Mouse (Mus musculus): ENCODE measurements around the gene Chmp5. TPM values are rescaled to one million over a fixed set of nuclear protein-coding genes. Genes with fewer than 3 reads are reported as not detected.

The Chmp5 gene
- polyA plus RNA-seq, 1 experiment from 2014 or later, result 49.3 TPM

DNA sequence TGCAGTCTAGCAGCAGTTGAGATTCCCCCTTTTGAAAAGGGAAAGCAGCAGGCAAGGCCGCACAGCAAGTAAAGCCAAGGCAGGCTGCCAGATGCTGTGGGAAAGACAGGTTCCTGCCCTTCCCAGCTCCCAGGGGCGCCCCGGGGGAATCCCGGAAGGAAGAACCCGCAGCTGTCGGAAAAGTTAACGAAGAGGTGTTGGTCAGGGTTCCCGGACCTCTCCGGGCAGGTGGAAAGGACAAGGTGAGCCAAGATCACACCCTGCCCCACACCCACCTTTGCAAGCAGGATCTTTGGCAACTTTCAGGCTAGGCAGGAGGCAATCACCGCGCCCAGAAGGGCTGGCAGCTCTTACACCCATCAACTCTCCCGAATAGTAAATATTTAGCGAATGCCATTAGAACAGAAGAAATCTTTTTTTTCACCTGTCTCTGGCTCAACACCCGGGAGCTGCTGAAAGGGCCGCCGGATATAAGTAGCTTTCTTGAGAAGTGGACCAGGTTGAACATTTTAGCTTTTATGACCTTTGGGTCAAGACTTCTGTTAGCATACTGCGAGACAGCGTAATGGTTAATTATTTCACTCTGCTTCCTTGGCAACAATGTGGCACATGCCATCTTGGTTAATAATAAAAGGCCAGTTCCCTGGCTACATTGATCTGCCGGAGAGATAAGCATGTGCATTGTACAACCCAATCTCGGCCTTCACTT lies 39.8 kb upstream of the Chmp5 start:
- Histone ChIP-seq H3K9ac (replicated peaks) (peak overlapping the region; percentile 27; the same call in 1 of the 2 replicates), H3K4me3 (ENCODE audit: low read depth, low read length) (no peak overlapping the region), H3K27me3 (ENCODE audit: insufficient read depth, low read length) (no peaks in the 10 kb centered on the region), H3K4me2 (ENCODE audit: low read depth, low read length) (peak overlapping the region; percentile 56), H3K27ac (ENCODE audit: low read depth) (0 out of 2 replicates have a peak overlapping the region, but pooled peaks have one; percentile 35), H3K4me1 (ENCODE audit: insufficient read depth) (no peaks in the 10 kb centered on the region), H3K9me3 (ENCODE audit: low read length) (no peaks in the 10 kb centered on the region), H3K36me3 (replicated peaks; ENCODE audit: insufficient read depth, low read length) (no peaks in the 10 kb centered on the region)
- 42% methylated on average over 20 of the region's 20 CpGs for WGBS (ENCODE audit: insufficient replicate concordance)
- peak; percentile 50 for DNase-seq
- no peak for TF ChIP-seq EP300 (IDR thresholded peaks at IDR 0.05; ENCODE audit: low read depth)
- no peak for TF ChIP-seq CTCF (IDR thresholded peaks at IDR 0.05; ENCODE audit: low read depth)
- ATAC-seq, result peak; percentile 82

GRCm38 (mm10) chr4:40914287-40914867 lies 33.8 kb upstream of the Chmp5 start:
- H3K4me1 ChIP-seq (ENCODE audit: insufficient read depth), result no peaks in the 10 kb centered on the region
- no peaks in the 10 kb centered on the region for H3K36me3 ChIP-seq (replicated peaks; ENCODE audit: insufficient read depth, low read length)
- no peak overlapping the region for H3K9ac ChIP-seq (replicated peaks)
- ATAC-seq (no peak), DNase-seq (no peak)
- no peaks in the 10 kb centered on the region for H3K9me3 ChIP-seq (ENCODE audit: low read length)
- H3K4me3 ChIP-seq (ENCODE audit: low read depth, low read length), result no peak overlapping the region
- H3K4me2 ChIP-seq (ENCODE audit: low read depth, low read length), result no peak overlapping the region
- no peak overlapping the region for H3K27ac ChIP-seq (ENCODE audit: low read depth)
- TF ChIP-seq CTCF (IDR thresholded peaks at IDR 0.05; ENCODE audit: low read depth) (no peak), EP300 (IDR thresholded peaks at IDR 0.05; ENCODE audit: low read depth) (no peak)
- no peaks in the 10 kb centered on the region for H3K27me3 ChIP-seq (ENCODE audit: insufficient read depth, low read length)

- TF ChIP-seq CTCF (IDR thresholded peaks at IDR 0.05; ENCODE audit: low read depth) (no peak), EP300 (IDR thresholded peaks at IDR 0.05; ENCODE audit: low read depth) (no peak)
- Histone ChIP-seq H3K4me2 (ENCODE audit: low read depth, low read length) (no peak overlapping the region), H3K36me3 (replicated peaks; ENCODE audit: insufficient read depth, low read length) (no peaks in the 10 kb centered on the region), H3K27me3 (ENCODE audit: insufficient read depth, low read length) (no peaks in the 10 kb centered on the region), H3K27ac (ENCODE audit: low read depth) (no peak overlapping the region), H3K9me3 (ENCODE audit: low read length) (no peaks in the 10 kb centered on the region), H3K9ac (replicated peaks) (no peak overlapping the region), H3K4me1 (ENCODE audit: insufficient read depth) (no peaks in the 10 kb centered on the region), H3K4me3 (ENCODE audit: low read depth, low read length) (no peak overlapping the region)
- ATAC-seq (no peak), DNase-seq (no peak)
- 75% methylated on average over 5 of the region's 5 CpGs for WGBS (ENCODE audit: insufficient replicate concordance)
These were observed 32.3 kb upstream of the Chmp5 start for GRCm38 (mm10) chr4:40915947-40916346.

DNA sequence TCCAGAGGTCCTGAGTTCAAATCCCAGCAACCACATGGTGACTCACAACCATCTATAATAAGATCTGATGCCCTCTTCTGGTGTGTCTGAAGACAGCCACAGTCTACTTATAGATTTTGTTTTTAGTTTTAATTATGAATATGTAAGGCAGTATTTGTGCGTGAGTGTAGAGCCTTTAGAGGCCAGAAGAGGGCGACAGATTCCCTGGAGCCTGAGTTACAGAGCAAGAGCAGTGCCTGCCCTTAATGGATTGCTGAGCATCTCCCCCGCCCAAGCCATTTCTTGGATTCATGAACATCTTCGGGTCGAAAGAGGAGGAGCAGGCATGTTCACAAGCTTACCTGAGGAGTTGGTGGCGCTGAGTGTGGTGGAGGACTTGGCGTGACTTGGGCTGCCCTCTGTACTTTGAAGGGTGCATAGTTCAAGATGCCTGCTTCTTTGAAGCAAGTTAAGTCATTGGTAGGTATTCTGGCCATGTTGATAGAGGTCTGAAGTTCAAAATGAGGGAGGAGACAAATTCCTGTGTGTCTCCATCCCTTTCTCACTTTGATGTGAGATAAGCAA lies 31.5 kb upstream of the Chmp5 start:
- no peak overlapping the region for H3K9ac ChIP-seq (replicated peaks)
- no peak overlapping the region for H3K4me3 ChIP-seq (ENCODE audit: low read depth, low read length)
- H3K27ac ChIP-seq (ENCODE audit: low read depth), result no peak overlapping the region
- H3K27me3 ChIP-seq (ENCODE audit: insufficient read depth, low read length), result no peaks in the 10 kb centered on the region
- DNase-seq (no peak), ATAC-seq (no peak)
- TF ChIP-seq EP300 (IDR thresholded peaks at IDR 0.05; ENCODE audit: low read depth), result no peak
- TF ChIP-seq CTCF (IDR thresholded peaks at IDR 0.05; ENCODE audit: low read depth), result peak; percentile 45
- 83% methylated on average over 7 of the region's 7 CpGs for WGBS (ENCODE audit: insufficient replicate concordance)
- no peaks in the 10 kb centered on the region for H3K4me1 ChIP-seq (ENCODE audit: insufficient read depth)
- H3K36me3 ChIP-seq (replicated peaks; ENCODE audit: insufficient read depth, low read length), result no peaks in the 10 kb centered on the region
- no peak overlapping the region for H3K4me2 ChIP-seq (ENCODE audit: low read depth, low read length)
- H3K9me3 ChIP-seq (ENCODE audit: low read length), result no peaks in the 10 kb centered on the region

GRCm38 (mm10) chr4:40919785-40920184 lies 28.4 kb upstream of the Chmp5 start, which contains the start of gene Spink4:
TSS of gene Spink4 (plus strand) at chr4:40920052.
- no peak within 1 kb of the TSS for H3K27ac ChIP-seq (ENCODE audit: low read depth)
- H3K4me1 ChIP-seq (ENCODE audit: insufficient read depth), result no peaks in the 10 kb centered on the region
- H3K27me3 ChIP-seq (ENCODE audit: insufficient read depth, low read length), result no peaks in the 10 kb centered on the region
- H3K9me3 ChIP-seq (ENCODE audit: low read length), result no peaks in the 10 kb centered on the region
- 25% methylated on average over 3 of the region's 3 CpGs for WGBS (ENCODE audit: insufficient replicate concordance)
- ATAC-seq, result peak; percentile 62
- H3K4me3 ChIP-seq (ENCODE audit: low read depth, low read length), result no peak within 1 kb of the TSS
- no peak within 1 kb of the TSS for H3K4me2 ChIP-seq (ENCODE audit: low read depth, low read length)
- DNase-seq, result peak; percentile 52
- no peaks in the 10 kb centered on the region for H3K36me3 ChIP-seq (replicated peaks; ENCODE audit: insufficient read depth, low read length)
- TF ChIP-seq CTCF (IDR thresholded peaks at IDR 0.05; ENCODE audit: low read depth) (0 out of 2 replicates have a peak, but pooled peaks have one; percentile 4), EP300 (IDR thresholded peaks at IDR 0.05; ENCODE audit: low read depth) (peak; percentile 29; the same call in 1 of the 2 replicates)
- H3K9ac ChIP-seq (replicated peaks), result no peak within 1 kb of the TSS

GRCm38 (mm10) chr4:40920576-40920975 lies 27.6 kb upstream of the Chmp5 start:
- H3K27me3 ChIP-seq (ENCODE audit: insufficient read depth, low read length), result no peaks in the 10 kb centered on the region
- no peak overlapping the region for H3K9ac ChIP-seq (replicated peaks)
- DNase-seq, result no peak
- 83% methylated on average over 2 of the region's 2 CpGs for WGBS (ENCODE audit: insufficient replicate concordance)
- no peak for ATAC-seq
- H3K36me3 ChIP-seq (replicated peaks; ENCODE audit: insufficient read depth, low read length), result no peaks in the 10 kb centered on the region
- no peak overlapping the region for H3K27ac ChIP-seq (ENCODE audit: low read depth)
- H3K4me1 ChIP-seq (ENCODE audit: insufficient read depth), result no peaks in the 10 kb centered on the region
- no peaks in the 10 kb centered on the region for H3K9me3 ChIP-seq (ENCODE audit: low read length)
- H3K4me2 ChIP-seq (ENCODE audit: low read depth, low read length), result no peak overlapping the region
- TF ChIP-seq CTCF (IDR thresholded peaks at IDR 0.05; ENCODE audit: low read depth) (no peak), EP300 (IDR thresholded peaks at IDR 0.05; ENCODE audit: low read depth) (no peak)
- no peak overlapping the region for H3K4me3 ChIP-seq (ENCODE audit: low read depth, low read length)

Measured in liver, postnatal 0 days (tissue).